Mouse (Mus musculus) retina, postnatal 1 day (tissue): Measurements from ENCODE around the gene Shank3.
A peak's percentile ranks its signal among the peaks of the same experiment; 100 is the strongest.

Source experiments
- DNase-seq: peaks from one replicate; pipeline ENCODE4 v3.0.0-alpha.2; 2012

The Shank3 gene

DNA sequence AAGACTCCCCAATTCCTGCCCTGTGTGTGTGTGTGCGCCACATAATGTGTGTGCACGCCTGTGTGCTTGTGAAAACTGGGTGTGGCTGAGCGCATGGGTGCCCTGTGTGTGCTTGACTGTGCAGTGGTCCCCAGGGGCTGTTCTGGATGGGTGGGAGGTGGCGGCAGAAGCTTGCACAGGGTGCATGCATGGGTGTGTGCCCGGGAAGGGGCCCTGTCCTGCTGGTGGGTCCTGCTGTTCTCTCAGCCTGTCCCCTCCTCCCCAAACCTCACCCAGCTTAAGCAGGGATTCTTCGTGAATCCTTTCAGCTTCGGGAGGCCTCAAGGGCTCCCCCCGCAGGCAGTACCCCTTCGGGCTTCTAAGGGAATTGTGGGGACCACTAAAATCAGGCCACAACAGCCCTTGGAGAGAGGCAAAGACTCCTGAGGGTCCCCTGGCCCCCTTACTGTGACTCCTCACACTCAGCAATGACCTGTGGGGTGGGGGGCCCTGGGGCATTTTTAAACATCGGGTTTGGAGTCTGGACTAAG, 59.8 kb downstream of the Shank3 start:
- no peak for DNase-seq

GRCm38 (mm10) chr15:89568114-89568513, 68.7 kb downstream of the Shank3 start, which contains the start of gene Acr:
TSS of gene Acr (plus strand) at chr15:89568326.
- DNase-seq = no peak

DNA sequence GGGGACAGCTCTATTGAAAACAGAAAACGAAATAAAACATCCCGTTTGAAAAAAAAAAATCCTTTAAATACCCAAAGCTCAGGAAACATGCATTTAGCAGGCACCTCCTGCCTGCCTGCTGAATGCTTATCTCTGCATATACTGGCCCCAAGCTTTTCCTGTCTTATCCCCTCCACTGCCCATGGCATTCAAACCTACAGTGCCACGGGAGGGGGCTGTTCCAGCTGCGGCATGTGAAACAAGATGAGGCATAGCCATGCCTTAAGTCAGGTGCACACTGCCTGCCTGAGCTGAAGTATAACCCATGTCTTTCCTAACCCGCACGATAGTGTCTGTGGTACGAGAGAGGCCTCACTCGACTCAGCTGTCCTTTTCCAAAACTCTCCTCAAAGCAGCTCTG, 72.7 kb downstream of the Shank3 start:
- DNase-seq = no peak

DNA sequence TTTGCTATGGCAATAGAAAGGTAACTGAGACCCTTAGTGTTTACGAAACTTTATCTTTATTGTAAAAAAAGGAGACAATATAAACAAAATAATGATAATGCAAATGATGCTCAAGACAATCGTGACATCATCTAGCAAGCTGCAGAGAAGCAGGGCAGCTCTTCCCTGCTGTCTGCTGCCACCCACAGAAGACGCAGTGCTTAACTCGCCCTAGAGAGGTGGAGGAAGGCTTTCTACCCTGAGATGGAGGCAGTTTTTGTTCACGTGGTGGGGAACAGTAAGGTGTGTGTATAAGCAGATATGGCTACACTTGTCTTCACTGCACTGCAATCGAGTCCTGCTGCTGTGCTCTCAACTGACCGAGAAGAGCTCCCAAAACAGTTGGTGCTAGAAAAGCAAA, 83.1 kb downstream of the Shank3 start:
- no peak for DNase-seq

GRCm38 (mm10) chr15:89585101-89585500, 85.7 kb downstream of the Shank3 start:
- no peak for DNase-seq

DNA sequence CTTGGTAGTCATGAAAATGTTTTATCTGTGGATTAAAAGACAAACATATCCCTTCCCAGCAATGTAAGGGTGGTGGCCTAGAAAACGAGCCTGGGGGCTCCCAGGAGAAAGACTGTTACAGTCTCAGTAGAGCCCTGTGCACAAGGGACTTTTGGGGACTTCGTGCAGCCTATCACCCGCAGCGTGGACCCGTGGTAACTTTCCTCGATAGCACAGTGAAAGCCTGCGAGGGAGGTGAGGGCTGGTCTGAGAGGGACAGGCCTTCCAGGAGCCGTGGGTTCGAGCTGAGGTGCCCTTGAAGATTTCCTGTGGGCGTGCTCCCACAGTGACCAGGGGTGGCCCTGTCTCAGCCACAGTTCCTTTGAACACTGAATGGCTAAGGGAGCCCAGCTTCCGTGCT, 86.2 kb downstream of the Shank3 start:
- DNase-seq = no peak

DNA sequence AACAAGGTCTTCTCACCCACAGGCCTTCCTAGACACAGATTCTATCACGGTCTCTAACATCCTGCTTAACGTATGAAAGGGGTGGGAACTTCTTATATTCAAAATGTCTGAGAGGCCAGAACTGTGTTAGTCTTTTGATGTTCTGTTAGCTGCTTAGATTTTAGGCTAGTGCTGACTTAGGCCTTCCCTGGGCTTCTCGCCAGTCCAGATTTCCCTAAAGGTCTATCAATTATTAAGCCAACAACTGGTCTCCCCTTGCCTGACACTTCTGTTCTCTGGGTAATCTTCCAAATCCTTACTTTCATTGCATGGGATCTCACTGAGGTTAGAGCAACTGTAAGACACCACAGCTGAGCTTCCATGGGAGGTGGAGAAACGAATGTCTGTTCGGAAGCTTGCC, 89.7 kb downstream of the Shank3 start:
- no peak for DNase-seq

DNA sequence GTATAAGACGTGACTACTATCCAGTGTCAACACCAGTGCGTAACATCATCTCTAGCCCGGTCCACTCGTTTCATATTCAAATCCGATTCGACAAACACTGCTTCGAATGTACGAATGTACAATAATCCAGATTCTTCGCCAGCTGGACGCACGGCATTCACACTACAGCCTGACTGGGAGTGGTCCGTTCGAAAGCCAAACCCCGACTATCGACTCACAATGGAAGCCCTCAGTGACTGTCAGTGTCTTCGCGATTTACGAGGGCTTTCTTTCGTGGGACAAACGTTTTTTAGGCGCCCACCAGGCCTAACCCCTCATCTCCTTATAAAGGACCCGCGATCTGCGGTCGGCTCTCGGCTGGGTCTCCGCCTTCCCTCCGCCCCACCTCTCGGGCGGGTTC, 91.9 kb downstream of the Shank3 start:
- DNase-seq = no peak

DNA sequence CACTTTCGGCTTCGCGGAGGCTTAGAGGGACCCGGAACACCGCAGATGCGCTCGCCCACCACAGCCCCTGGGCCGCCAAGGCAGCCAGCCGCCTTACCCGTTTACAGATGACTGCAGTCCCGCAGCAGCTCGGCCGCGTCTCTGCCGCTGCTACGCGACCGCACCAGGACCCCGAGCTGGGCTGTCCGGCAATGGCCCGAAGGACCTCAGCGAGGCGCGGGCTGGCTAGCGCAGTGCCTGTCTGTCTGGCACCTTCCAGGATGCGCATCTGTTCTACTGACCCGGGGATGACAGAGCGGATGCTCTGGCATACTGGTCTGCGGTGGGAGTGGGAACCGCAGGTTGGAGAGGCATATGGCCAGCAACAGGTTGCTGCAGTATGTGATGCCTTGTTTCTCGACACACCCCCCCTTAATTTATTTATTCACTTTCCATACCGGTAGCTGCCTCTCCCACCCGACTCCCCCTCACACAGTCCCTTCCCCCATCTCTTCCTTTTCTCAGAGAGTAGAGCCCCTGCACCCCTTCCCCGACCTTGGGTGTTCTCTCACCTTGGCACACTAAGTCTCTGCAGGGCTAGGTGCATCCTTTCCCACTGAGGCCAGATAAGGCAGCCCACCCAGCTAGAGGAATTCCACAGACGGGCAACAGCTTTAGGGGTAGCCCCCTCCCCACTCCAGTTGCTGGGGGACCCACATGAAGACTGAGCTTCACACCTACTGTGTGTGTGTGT, 92.5 kb downstream of the Shank3 start, which contains the start of gene Rabl2:
Gene Rabl2 (minus strand): TSS at position 201 of the 733 bp plus-strand sequence.
- peak; percentile 95 for DNase-seq

GRCm38 (mm10) chr15:89592548-89592947, 93.1 kb downstream of the Shank3 start:
- no peak for DNase-seq

DNA sequence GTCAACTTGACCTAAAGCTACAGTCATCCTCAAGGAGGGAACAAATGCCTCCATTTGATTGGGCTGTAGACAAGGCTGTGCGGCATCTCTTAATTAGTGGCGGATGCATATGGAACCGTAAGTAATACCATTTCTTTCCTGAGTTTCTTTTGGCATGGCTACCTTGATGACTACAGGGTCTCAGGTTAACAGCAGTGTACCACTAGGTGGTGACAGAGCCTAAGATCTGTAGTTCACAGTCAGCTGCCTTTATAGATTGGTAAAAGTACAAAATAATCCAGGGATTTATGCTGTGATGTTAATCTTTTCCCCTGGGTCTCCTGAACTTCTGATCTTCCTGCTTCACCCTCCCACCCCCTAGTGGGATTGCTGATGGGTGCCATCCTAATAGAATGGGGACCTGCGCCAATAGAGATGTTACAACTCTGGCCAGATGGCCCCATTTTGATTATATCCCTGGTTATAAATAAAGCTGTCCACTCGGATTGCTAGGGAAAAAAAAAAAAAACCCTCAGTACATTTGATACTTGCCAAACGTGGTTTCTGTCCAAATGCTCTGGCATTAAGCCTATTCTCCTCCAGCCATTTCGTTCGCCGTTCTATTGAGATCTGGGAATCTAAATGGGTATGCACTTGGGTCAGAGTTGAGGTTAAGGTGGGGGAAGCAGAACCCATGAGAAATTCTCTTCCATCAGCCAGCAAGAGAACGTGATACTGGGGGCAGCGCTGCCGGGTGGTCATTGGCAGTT, 106.6 kb downstream of the Shank3 start:
- DNase-seq = no peak

DNA sequence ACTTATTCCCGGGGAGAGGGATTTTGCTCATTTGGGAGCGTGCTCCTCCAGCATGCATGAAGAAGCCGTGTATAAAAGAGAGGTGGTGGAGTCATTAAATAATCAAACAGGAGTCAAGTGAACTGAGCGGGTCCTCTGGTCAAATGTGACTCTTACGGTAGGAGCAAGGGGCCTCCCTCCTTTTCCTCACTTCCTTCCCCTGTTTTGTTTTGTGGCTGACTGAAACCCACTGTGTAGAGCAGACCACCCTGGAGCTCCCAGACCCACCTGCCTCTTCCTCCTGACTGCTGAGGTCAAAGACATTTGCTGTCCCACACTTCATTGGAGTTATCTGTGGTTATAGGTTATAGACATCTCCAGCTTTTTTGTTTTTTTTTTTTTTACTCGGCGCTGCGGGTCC, 108.1 kb downstream of the Shank3 start:
- DNase-seq = no peak

DNA sequence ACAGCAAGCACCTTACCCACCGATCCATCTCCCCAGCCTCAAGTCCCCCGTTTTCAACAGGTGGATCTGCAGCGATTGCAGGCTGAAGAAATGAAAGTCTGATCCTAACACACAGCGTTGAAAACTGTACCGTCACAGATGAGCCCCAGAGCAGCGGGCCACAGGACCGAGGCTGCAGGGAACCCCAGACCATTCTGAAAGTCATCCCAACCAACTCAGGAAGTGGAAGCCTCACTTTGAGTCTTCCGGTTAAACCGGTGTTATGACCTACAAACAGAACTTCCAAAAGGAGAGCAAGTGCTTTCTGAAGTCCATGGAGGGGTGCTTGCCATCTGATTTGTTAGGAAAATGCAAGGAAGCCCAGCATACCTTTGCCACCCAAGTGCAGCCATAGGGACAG, 108.5 kb downstream of the Shank3 start:
- no peak for DNase-seq
